ENCODE assay signal across 16 mouse cellular contexts in the genomic region with DNA sequence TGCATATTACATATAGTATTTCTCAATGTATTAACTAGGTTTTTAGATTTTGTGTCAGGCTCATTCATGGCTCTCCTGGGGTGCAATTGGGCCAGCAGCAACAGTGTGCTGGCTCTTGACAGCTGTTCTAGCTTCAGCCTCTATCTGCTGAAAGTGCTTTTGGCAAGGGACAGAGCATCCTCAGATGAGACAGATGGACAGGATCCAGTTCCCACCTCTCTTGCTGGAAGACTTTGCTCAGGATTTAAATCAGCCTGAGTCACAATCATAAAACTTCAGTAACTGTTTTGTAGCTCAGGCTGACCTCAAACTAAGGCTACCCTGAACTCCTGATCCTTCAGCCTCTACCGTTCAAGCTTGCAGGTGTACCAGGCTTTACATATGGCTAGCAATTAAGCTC.
DNase-seq lines count a peak whose midpoint lies in the region; ATAC-seq lines count a peak whose summit lies in the region.
"Had no signal": no experiment of that assay in that cellular context is flagged by ENCODE, and none has a peak within 500 bp of the region (broad histone marks: within the 10 kb centered on the region; RNA-seq: fewer than 3 reads in every experiment).

No protein-coding gene starts in this region.

- intact Hi-C loops in gastrocnemius, postnatal 36 days (cut with DNase I): no loop called here
- intact Hi-C loops in left cerebral cortex, postnatal 14 days (cut with DNase I): no loop called here
- intact Hi-C loops in left cerebral cortex, postnatal 10 days (cut with DNase I): no loop called here
- intact Hi-C loops in left cerebral cortex, postnatal 4 days (cut with DNase I): no loop called here

- H3K4me2 ChIP-seq in intestine, embryonic 15.5 days (replicated peaks): no peak overlapping the region
- H3K4me2 ChIP-seq: forebrain, embryonic 15.5 days; hindbrain, embryonic 13.5 days; liver, embryonic 11.5 days; lung, embryonic 15.5 days; midbrain, embryonic 15.5 days had no signal

- no peak overlapping the region for H3K27ac ChIP-seq in intestine, embryonic 15.5 days
- H3K27ac ChIP-seq: forebrain, embryonic 15.5 days; hindbrain, embryonic 13.5 days; lung, embryonic 15.5 days; midbrain, embryonic 15.5 days had no signal

- DNase-seq in gastrocnemius, adult 18-20 months (ENCODE audit: low spot score): peak; percentile 34
- no peak for DNase-seq in gastrocnemius, postnatal 36 days
- DNase-seq in left cerebral cortex, postnatal 14 days (ENCODE audit: low spot score in 2 of 2): peak; percentile 28 to 58
- no peak for DNase-seq in left cerebral cortex, postnatal 10 days (ENCODE audit: extremely low spot score in 1 of 2, low spot score in 2 of 2)
- peak; percentile 61 for DNase-seq in cerebellum, postnatal 10 days
- DNase-seq in left cerebral cortex, postnatal 4 days: peak; percentile 14
- DNase-seq: adrenal gland, postnatal 25 days; embryo, embryonic 11 days; kidney, adult 18-20 months; kidney, postnatal 14 days had no signal

- no peaks in the 10 kb centered on the region for H3K27me3 ChIP-seq in intestine, embryonic 15.5 days (replicated peaks)
- H3K27me3 ChIP-seq: forebrain, embryonic 15.5 days; hindbrain, embryonic 13.5 days; lung, embryonic 15.5 days; midbrain, embryonic 15.5 days had no signal

- H3K9me3 ChIP-seq in intestine, embryonic 15.5 days: no peaks in the 10 kb centered on the region
- H3K9me3 ChIP-seq: forebrain, embryonic 15.5 days; hindbrain, embryonic 13.5 days; lung, embryonic 15.5 days; midbrain, embryonic 15.5 days had no signal

- H3K9ac ChIP-seq in intestine, embryonic 15.5 days: no peak overlapping the region
- H3K9ac ChIP-seq: forebrain, embryonic 15.5 days; hindbrain, embryonic 13.5 days; lung, embryonic 15.5 days; midbrain, embryonic 15.5 days had no signal

- ATAC-seq in intestine, embryonic 15.5 days: no peak
- ATAC-seq: forebrain, embryonic 15.5 days; midbrain, embryonic 15.5 days had no signal

- 80% methylated on average over 1 of the region's 1 CpGs for WGBS in intestine, embryonic 15.5 days

- no peaks in the 10 kb centered on the region for H3K4me1 ChIP-seq in intestine, embryonic 15.5 days (replicated peaks)
- H3K4me1 ChIP-seq: forebrain, embryonic 15.5 days; hindbrain, embryonic 13.5 days; midbrain, embryonic 15.5 days had no signal

- H3K4me3 ChIP-seq in intestine, embryonic 15.5 days (replicated peaks): no peak overlapping the region
- H3K4me3 ChIP-seq: forebrain, embryonic 15.5 days; hindbrain, embryonic 13.5 days; lung, embryonic 15.5 days; midbrain, embryonic 15.5 days had no signal

- H3K36me3 ChIP-seq in intestine, embryonic 15.5 days: no peaks in the 10 kb centered on the region
- H3K36me3 ChIP-seq: forebrain, embryonic 15.5 days; hindbrain, embryonic 13.5 days; lung, embryonic 15.5 days; midbrain, embryonic 15.5 days had no signal

Comparison
In these comparisons a context has a peak if more than half of its experiments do, and no peak if none do; other contexts are left out.
1. DNase-seq: peak in gastrocnemius, adult 18-20 months (single experiment), left cerebral cortex, postnatal 14 days (2 of 2), cerebellum, postnatal 10 days (2 of 2) and left cerebral cortex, postnatal 4 days (single experiment); none in gastrocnemius, postnatal 36 days (0 of 2) and left cerebral cortex, postnatal 10 days (0 of 2).